Mouse (Mus musculus): Measurements from ENCODE around the gene Smg6.

- TF ChIP-seq CTCF (IDR thresholded peaks at IDR 0.05; ENCODE audit: low read depth, low read length) (no peak), POLR2A (IDR thresholded peaks at IDR 0.05; ENCODE audit: insufficient read depth, low read length) (no peak)
Measured at GRCm38 (mm10) chr11:75193256-75194071, 267.8 kb downstream of the Smg6 start, which contains the start of gene Rtn4rl1.

Measured in ES-Bruce4 (cell line).